Mouse (Mus musculus): ENCODE results near the gene Oxsr1. TPM values are rescaled to one million over a fixed set of nuclear protein-coding genes. Genes with fewer than 3 reads are reported as not detected.
"Not testable (repeated sequence)": the region's sequence is repeated elsewhere in the genome, so short reads cannot be mapped to it uniquely, and the experiment has no call there.

Gene Oxsr1
- total RNA-seq, 2 experiments from 2014 or later = 30.7 to 35.3 TPM

DNA sequence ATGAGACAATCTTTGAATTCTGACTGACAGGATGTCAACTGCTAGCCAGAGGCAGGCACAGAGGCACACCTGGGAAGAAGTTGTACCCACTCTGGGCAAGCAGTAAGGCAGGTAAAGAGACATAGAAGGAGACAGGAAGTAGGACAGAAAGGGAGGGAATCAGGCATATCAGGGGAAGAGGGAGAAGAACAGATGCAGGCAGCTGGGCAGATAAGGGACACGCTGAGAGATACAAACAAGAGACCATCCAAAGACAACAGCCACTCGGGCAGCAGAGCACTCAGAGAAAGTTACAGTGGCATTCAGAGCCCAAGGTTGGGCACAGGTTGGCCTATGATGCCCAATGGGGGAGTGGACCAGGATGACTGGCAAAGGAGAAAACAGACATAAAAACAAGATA lies 91.4 kb downstream of the Oxsr1 start:
- no peak for DNase-seq (ENCODE audit: low spot score in 2 of 2)

DNA sequence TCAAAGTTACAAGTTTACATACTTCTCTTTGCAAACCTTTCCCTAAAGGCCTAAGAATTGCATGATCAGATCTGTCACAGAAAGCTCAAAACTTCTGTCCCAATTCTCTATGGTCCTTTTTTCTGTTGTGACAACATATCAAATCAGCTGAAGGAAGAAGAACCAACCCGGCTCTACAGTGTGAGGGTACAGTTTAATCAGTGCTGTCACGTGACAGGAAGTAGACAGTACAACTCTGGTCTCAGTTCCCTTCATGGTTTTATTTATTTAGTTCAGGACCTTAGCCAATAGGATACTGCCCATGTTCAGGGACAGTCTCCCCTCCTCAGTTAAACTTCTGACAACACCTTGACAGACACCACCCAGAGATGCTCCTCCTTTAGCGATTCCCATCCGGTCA lies 102.0 kb downstream of the Oxsr1 start:
- no peak for DNase-seq (ENCODE audit: low spot score in 2 of 2)

DNA sequence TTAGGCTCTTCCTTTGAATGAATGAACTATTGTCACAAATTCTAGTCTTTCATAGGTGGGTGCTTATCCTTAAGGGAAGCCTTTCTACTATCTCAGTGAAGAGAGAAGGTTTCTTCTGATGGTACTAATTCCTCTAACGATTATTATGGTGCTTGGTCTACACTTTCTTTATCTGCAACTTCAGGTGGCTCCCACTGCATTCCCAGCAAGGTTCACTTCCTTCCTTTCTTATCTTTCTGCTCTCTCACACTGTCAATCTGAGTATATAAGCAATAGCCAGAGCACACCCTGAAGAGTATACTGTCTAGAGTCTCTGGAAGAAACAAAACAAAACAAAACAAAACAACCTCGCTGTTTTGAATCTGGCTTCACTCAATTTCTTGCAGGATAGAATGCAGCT lies 102.6 kb downstream of the Oxsr1 start:
- DNase-seq (ENCODE audit: low spot score in 2 of 2) = no peak

DNA sequence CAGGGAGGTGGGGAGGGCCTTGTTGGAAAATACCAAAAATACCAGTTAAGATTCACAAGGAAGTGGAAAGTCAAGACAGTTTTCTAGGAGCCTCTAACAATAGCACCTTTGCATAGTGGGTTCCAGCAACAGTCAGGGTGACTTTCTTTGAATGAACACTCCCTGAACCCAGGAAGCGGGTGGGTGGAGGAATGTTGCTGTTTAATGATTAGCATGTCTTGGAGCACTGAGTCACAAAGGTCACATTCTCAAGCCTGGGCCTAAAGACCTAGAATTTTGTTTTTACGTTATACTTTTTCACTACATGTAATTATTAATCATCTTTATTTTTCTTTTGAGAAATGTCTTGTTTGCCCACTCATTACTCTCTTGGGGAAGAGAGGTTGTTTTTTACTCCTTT lies 106.9 kb downstream of the Oxsr1 start:
- DNase-seq (ENCODE audit: low spot score in 2 of 2) = not testable (repeated sequence)

DNA sequence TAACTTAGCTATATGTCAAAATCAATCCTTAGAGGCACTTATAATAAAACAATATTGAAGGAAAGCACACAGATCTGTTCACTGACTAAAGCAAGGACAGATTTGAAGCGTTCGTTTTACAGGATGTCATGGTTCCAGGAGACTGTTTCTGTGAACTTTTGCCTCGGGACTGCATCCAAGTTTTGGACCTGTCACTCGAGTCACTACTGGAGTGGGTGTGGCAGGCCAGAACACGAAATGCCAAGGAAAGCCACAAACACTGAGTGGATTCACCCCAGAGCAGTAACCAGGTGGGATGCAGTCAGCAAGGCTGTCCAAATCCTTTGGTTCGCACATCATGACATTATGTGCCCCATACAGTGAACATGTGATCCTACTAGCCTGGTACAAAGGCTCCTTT lies 107.6 kb downstream of the Oxsr1 start:
- DNase-seq (ENCODE audit: low spot score in 2 of 2) = no peak

DNA sequence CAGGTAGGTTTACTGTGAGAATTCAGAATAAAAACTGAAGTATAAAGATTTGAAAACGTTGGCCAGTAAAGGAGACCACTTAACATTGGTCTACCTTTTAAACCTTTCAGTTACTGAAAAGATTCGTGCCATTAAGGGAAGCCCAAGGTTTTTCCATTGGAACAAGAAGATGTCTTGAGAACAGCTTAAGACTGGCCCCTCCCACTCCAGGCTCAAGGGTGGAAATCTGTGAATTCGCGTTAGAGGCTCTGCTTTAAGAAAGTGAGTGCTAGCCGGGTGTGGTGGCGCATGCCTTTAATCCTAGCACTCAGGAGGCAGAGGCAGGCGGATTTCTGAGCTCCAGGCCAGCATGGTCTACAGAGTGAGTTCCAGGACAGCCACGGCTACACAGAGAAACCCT lies 109.2 kb downstream of the Oxsr1 start:
- no peak for DNase-seq (ENCODE audit: low spot score in 2 of 2)

DNA sequence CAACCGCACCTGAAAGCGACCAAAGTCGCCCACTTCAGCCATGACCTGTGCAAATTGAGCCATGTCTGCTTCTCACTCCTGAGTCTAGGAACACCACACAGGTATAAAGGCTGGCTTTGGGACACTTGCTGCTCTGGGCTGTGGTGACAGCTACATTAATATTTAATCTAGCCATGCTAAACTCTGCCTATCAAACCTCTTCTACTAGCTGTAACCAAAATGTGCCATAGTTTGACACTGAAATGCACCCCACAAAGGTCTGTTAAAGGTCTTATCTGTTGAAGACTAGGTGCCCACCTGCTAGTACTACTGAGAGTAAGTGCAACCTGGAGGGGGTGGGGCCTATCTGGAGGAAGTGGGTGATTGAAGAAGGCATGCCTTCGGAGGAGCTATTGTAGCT lies 113.2 kb downstream of the Oxsr1 start, which contains the start of gene Slc22a13:
Gene Slc22a13 (minus strand): TSS at position 101 of the 400 bp plus-strand sequence.
- DNase-seq (ENCODE audit: low spot score in 2 of 2) = no peak

DNA sequence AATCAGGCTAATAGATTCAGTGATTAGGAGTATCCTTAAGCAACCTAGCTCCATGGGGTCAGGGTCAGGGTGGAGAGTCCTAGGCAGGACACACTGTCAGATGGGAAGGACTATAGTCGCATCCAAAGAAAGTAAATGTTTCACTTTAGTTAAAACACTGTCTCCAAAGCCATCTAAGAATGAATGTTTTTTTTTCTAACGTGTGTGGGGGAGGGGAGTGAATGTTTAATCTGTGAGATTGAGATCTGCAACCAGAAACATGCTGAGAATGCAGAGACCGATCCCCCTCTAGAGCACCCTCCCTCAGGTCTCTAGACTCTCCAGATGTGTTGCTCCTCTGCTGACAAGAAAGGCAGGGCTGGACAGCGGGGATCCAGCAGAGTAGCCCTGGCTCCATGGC lies 115.1 kb downstream of the Oxsr1 start:
- DNase-seq (ENCODE audit: low spot score in 2 of 2) = no peak

DNA sequence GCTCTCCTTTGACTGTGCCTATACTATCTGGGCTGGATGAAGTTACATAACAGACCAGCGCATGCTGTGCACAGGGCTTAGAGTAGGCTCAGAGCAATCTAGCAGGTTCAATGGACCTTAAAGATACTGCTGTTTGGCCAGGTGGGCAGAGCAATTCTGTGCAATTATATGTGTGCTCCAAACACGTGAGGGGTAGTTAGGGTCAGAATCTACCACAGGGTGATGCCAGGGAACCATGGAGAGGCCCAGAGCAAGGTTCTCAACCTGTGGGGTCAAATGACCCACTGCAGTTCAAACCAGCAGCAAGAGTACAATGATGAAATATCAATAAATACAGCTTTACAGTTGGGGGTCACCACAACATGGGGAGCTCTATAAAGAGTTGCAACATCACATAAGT lies 115.6 kb downstream of the Oxsr1 start:
- no peak for DNase-seq (ENCODE audit: low spot score in 2 of 2)

DNA sequence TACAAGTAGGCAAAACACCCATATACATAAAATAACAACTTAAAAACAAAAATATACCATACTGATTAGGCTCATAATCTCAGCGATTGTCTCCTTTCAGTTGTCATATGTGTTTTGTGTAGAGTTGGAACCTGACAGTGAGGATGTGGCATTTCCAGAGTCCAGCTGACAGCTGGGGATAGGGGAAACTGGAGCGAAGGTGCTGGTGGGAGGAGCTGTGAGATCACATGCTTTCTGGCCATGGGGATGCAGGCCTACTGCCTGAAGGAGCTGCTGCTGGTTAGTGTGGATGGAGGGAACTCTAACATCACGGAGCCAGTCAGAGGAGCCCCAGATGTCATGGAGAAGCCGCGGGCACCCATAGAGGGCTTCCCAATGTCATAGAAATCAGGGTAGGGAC lies 116.5 kb downstream of the Oxsr1 start:
- DNase-seq (ENCODE audit: low spot score in 2 of 2) = no peak

DNA sequence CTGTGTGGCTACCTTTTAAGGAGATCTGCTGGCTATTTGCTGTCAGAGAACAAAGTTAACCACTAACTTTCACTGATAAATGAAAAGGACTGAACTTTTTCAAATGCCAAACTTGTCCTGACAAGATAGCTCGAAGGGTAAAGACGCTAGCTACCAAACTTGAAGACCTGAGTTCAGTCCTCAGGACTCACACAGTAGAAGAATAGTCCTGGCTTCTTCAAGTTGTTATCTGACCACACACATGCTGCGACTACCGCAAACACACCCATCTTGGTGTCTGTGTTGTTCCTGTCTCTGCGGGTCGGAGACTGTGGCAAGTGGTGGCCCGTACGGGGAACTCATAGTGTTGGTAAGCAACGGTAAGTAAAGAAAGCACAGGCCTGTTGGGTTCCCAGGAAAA lies 118.6 kb downstream of the Oxsr1 start:
- no peak for DNase-seq (ENCODE audit: low spot score in 2 of 2)

DNA sequence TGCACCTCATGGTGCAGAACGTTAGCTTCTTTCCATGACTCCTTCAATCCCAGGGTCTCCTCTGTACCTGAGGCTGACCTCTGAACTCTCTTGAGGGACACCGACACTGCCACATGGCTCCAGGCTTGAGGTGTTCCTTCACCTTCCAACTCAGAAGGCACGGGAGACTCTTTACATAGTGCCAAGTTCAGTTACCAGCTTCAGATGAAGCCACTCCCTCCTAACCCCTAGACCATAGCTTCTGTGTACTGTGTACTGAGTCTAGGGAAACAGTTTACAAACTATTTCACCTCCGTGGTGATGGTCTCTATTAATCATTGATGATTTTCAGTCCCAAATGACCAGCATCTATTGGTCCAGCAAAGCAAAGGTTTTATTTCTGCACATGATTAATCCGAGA lies 120.6 kb downstream of the Oxsr1 start:
- DNase-seq (ENCODE audit: low spot score in 2 of 2) = no peak

DNA sequence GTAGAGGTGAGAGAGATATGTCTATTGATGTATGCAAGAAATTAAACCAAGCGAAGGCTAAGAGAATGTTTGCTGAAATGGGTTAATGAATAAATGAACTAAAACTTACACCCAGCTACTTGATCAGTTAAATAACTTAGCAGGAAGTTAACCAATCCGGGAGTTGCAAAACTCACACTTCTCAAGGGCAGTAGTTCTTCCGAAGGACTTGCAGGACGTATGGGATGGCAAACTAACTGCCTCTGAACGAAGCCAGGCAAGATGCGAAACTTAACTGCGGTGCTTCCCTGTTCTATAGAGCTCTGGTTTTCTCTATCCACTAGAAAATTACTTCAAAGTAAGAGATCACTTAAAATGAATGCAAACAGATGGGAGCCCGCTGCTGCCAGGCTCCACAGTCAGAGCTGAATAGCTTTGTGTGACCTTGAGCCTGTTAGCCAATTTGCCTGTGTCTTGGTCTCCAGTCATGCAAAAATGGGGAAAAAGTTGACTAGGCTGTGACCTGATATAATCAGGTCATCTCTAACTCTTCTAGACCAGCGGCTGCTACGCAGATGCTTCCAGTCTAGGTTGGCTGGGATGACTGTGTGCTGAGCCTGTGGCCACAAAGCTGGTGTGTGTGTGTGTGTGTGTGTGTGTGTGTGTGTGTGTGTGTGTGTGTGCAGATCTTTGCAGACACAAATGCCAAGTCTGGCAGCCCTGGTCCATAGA lies 122.9 kb downstream of the Oxsr1 start:
- DNase-seq (ENCODE audit: low spot score in 2 of 2) = no peak

DNA sequence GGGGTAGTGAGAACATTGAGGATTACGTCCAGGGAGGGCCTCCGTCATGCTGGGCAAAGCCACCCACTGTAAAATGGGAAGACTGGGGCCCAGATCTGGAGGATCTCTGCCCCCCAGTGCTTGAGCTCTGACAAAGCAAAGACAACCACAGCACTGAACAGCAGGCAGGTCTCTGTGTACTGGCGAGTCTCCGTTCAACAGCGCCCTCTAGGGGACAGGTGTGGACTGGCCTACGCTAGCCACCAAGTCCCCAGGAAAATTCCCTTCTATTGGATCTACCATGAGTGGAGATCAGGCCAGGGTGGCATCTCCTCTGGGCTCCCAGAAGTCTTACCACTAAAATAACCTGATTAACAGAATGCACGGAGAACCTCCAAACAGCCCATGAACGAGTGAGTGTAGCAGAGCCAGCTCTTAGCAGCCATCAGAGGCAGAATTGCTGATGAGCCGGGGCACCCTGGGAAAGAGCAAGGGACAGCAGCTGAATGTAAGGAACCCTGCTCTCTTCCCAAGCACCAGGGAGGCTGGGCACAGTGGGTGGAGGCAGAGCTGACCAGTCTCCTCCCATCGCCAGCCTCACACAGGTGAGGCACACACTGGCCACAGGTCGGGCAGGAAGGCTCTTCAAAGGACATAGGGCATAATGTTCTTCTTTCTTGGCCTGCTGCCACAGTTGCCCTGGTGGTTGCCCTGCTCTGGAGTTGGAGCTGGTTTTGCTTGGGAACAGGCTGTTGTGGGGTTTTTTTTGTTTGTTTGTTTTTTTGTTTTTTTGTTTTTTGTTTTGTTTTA lies 129.8 kb downstream of the Oxsr1 start:
- peak; percentile 14 to 40 for DNase-seq (ENCODE audit: low spot score in 2 of 2)

Other genes starting within 250 kb of the Oxsr1 start
- 10 to 100 TPM in 1 of 2 experiments, 1 to 10 TPM in 1; 7.0 to 10.9 TPM for gene Plcd1, start 228.9 kb downstream of the Oxsr1 start, total RNA-seq (2021)
- gene Dlec1, start 219.9 kb downstream of the Oxsr1 start, total RNA-seq (2021) = 1 to 10 TPM; 1.6 to 3.3 TPM
- 10 to 100 TPM; 18.4 to 21.4 TPM for gene Acaa1b, start 165.3 kb downstream of the Oxsr1 start, total RNA-seq (2021)
- gene Gm47289, start 163.3 kb downstream of the Oxsr1 start, total RNA-seq (2021) = not detected
- gene Slc22a13, start 113.3 kb downstream of the Oxsr1 start, total RNA-seq (2021) = not detected
- gene Acaa1a, start 17.2 kb upstream of the Oxsr1 start, total RNA-seq (2021) = 100 to 1,000 TPM; 119 to 124 TPM
- 10 to 100 TPM; 28.0 to 30.3 TPM for gene Myd88, start 19.0 kb upstream of the Oxsr1 start, total RNA-seq (2021)
- 1 to 10 TPM; 1.1 TPM for gene Xylb, start 35.0 kb upstream of the Oxsr1 start, total RNA-seq (2021)
- gene Slc22a14, start 43.1 kb upstream of the Oxsr1 start, total RNA-seq (2021) = not detected
- 1 to 10 TPM; 4.8 to 5.0 TPM for gene Acvr2b, start 79.7 kb upstream of the Oxsr1 start, total RNA-seq (2021)
- gene Exog, start 122.5 kb upstream of the Oxsr1 start, total RNA-seq (2021) = 1 to 10 TPM; 2.9 to 4.0 TPM